Mouse (Mus musculus) neutrophil, adult 5-6 weeks (primary cell): ENCODE measurements at regions not wholly inside any gene's neighbourhood (a gene's known extent, or its start where the extent isn't known, plus 50 kb on each side); places are given as distances from the start of the nearest gene placed in this dataset.

Experiments used
- ATAC-seq: fragments of 151-379, 151-347 bp; 2 replicates; pipeline ENCODE4 v1.8.0; 2017; ENCODE audit warnings: mild to moderate bottlenecking, moderate TSS enrichment; ENCODE audit not compliant: insufficient number of reproducible peaks, poor library complexity, low FRiP score, severe bottlenecking; ENCODE audit errors: extremely low read depth

DNA sequence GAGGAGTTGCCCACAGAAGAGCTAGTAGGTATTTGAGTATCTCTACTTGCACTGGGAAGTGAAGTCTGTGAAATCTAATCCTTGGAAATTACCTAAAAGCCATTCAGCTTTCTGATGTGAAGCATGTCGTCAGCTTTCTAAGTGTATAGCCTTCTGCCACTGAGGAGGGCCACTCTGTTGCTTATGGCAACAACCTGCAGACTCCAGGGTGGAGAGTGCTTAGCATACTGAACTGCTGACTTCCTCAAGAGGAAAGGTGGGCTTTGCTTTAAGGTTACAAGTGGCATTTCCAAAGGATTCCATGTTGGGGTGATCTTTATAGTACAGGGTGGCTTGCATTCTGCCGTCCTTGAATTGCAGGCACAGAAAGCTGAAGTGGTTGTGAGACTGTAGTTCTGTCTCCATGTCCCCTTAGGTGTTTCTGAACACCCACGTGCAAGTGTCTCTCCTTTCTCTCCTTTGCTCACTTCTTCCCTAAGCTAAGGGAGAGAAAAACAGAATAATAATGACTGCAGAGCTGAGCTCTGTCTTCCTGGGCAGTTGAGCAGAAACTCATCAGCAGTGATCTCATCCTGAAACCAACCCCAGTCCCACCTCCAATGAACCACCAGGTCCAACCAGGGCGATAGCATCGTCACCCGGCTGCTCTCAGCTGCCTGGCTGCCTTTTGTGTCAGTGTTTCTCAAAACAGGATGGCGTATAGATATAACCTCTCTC is 292.3 kb upstream of the Nrp1 start:
- ATAC-seq = no peak

DNA sequence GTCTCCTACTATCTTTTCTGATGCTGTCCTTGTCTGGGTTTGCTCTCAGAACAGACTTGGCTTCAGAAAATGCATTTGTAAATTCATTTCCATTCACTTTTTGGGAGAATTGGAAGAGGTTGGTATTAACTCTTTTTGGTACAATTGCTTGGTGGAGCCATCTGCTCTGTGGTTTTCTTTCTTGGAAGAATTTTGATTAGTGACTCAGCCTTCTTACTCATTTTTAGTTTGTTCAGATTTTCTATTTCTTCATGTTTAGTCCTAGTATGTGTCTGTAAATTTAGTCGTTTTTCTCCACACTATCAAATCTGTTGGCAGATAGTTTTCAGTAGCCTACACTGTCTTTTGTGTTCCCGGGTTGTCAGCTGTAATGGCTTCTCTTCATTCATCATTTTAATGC is 288.7 kb upstream of the Nrp1 start:
- no peak for ATAC-seq

DNA sequence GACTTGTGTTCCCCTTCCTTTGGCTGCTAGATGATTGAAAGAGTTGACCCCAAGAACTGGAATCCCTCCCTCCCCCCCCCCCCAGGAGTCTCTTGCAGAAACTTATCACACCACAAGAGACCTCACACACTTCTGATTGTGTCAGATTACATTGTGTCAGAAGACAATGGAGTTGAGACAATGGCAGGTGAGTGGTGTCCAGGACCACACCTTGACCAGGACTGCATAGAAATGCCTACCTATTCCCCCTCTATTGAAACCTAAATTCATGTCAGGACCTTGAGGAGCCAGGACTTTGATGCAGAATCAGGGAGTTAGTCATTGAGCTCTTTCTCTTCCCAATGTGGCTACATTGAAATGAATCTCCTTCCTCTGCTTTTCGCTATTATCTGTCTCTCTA is 282.8 kb upstream of the Nrp1 start:
- ATAC-seq = no peak

DNA sequence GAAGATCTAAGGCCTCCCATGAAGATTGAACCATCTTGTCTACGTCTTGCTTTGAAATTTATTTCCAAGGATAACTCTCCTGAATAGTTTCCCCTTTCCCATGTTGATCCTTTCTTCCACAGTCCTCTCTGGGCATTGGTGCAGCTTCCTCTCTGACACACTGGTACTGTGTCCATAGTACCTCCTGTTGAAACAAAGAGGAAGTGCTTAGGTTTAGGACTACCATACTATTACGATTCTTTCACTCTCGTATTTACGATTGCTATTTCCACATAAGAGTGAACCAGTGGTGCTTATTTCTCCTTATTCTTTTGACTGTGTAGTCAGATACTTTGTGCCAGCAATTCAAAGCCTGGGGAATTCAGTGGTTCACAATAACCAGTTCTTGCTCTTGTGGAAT is 282.2 kb upstream of the Nrp1 start:
- ATAC-seq = no peak

DNA sequence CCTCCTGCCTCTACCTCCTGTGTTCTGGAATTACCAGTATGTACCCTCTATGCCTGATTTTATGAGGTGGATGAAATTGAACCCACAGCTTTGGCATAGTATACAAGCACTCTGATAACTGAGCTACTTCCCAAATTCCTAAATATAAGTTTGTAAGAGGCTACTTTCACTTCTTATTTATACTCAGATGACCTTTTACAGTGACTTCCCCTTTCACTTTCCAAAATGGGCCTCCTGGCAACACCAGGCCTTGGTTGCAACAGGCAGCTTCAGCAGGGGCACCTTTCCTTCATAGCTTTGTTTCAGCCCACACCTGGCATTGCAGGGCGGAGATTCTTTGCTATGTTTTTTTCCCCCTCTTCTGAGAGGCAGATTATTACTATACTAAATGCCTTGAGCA is 279.7 kb upstream of the Nrp1 start:
- peak; percentile 87 for ATAC-seq

DNA sequence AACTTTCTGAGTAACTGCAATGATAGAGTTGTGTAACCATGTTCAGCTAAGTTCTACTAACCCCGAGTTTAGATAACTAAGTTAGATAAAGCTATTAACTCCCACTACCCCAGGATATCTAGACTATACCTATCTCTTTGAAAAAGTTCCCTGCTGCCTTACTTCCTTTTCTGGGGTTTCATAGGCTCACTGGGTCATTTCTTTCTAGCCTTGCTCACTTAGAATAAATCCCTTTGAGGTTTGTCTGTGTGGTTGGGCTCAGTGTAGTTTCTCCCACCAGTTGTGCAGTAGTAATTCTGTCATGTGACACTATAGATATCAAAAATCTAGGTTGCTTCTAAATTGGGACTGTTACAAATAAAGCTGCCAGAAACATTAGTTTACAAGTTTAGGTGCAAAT is 272.6 kb upstream of the Nrp1 start:
- ATAC-seq = no peak

DNA sequence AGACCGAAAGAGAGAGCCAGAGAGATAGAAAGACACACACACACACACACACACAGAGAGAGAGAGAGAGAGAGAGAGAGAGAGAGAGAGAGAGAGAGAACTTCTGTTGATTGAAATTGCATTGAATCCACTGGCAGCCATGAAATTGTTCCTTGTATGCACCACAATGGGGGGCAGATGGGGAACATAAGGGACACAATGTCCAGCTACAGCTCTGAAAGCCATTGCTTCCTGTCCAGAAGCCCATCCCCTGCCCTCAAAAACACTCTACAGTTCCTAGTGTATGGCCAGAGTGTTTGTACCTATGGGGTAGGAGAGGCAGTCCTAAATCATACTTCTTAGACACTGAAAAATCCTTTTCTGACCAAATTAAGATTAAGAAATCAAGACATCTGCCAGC is 270.9 kb upstream of the Nrp1 start:
- ATAC-seq = no peak

DNA sequence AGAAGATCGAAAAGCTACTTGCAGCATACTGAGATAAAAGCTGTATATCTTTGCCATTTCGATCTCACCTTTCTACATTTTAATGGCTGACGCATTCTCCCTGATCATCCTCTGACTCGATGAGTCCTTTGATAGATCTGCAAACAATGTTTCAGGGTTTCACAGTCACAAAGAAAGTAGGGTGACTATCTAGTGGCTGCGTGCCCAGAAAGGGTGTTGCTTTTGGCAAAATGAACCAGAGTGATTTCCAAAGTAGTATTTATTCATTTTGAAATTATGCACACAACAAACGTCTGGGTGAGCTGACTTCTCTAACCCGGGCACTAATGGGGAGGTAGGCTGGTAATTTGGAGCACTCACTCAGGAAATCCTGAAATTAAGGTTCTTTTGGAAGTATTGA is 265.6 kb upstream of the Nrp1 start:
- no peak for ATAC-seq

DNA sequence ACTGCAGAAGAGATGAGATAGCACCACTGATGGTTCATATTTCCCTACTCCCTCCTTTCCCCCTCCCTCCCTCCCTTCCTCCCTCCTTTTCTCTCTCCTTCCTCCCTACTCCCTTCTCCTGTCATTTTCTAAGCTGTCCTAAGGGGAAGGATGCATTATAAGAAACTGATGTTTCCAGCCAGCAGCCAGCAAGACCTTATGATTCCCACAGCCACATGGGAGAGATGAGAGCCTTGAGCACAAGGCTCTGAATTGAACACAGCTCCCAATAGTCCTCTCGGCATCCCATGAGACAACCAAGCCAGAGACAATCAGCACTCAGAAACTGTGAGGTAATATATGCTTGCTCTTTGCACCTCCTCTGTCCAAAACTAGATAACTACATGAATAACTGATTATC is 263.0 kb upstream of the Nrp1 start:
- ATAC-seq = no peak

DNA sequence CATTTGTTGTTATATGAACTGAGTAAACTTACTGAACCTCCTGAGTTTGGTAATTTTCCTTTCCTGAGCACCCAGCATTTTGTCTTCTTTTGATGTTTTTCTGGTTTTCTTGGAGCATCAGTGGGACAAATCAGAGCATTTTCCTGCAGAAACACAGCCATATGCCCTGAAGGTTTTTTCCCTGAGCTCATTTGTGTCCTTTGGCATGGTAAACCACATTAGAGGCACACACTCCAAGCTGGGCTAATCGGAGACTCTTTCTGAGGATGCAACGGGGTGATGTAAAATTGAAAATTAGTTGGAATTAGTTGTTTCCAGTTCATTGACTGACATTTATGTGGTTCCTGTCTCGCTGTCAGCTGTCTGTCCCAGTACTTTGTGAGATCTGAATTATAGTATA is 260.8 kb upstream of the Nrp1 start:
- ATAC-seq = no peak

DNA sequence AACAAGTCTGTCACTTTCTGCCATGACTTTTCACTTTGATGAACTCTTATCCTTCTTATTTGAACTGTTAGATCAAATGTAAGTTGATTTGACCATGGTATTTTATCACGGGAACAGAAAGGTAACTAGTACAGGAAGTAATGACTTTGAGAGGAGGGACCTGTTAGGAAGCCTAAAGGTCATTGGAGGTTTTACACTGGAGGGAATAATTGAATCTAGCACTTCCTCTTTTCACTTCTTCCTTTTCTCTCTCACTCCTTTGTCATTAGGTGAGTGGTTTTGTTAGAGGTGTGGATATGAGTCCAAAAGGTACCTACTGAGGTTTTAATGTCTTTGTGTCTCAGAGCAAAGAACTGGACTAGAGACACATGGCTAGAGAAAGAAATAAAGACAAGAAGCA is 255.0 kb upstream of the Nrp1 start:
- peak; percentile 76 for ATAC-seq

DNA sequence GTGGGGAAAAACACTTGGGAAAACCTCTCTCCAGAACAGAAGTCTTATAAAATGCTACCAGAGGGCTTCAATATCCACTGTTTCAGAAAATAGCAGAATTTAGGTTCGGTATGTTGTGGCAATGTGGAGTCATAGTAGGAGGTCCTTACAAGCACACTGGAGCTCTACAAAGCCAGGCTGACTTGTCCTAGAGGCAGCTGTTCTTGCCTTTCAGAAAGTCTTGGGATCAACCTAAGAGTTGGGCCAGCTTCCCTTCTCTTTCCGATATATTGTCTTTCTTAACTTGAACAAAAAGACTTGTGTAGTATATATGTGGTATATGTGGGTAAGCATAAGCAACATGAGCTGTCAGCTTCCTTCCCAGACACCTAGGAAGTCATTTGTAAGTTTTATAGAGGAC is 251.8 kb upstream of the Nrp1 start:
- no peak for ATAC-seq

DNA sequence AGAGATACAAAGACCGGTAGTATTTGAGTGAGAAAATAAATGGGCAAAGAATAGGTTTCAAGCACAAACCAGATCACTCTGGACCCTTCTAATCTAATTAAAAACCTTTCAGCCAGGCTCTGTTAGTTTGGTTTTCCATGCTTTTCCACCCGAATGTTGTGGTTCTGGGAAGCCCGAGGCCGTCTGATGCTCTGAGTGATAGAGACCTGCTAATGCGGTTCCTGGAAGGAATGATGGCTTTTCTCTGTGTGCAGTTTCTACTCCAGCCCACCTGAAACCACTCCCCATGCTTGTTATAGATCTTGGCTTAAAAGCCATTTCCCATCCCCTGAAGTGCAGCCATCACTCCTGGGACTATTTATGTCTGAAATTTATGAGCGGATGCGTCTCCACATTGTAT is 251.4 kb upstream of the Nrp1 start:
- no peak for ATAC-seq

DNA sequence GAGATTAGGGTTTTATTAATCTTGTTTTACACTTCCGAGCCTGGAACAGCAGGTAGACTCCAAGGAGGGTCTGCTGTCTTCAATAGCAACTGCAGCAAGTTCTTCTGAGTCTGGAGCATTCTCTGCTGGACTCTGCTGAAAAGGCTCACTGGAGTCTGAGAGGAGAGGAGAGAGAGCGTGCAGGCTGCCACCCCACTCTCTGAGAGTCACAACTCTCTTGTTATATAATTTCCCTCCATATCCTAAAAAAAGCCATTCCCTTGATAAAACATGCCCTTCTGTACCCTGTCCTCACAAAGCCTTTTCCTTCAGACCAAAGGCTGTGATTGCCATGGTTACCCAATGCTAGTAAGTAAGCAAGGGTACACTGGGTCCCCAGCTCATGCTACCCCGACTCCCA is 249.4 kb upstream of the Nrp1 start:
- no peak for ATAC-seq

DNA sequence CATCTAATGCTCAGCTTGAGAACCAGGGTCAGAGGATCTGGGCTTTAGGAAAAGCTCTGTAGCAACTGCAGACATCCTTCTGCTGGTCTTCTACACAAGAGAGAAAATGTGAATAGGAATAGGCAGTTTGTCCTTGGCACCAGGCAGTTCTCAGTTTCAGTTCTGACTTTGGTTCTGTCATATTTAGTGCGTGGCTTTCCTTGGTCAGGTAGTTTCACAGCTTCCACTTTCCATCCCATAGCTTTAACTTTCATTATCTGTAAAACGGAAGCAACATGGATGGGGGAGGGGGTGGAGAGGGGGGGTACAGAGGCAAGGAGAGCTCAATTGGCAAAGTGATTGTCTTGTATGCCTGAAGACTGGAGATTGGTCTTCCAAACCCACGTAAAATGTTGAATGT is 247.3 kb upstream of the Nrp1 start:
- peak; percentile 58; the same call in 1 of the 2 replicates for ATAC-seq

DNA sequence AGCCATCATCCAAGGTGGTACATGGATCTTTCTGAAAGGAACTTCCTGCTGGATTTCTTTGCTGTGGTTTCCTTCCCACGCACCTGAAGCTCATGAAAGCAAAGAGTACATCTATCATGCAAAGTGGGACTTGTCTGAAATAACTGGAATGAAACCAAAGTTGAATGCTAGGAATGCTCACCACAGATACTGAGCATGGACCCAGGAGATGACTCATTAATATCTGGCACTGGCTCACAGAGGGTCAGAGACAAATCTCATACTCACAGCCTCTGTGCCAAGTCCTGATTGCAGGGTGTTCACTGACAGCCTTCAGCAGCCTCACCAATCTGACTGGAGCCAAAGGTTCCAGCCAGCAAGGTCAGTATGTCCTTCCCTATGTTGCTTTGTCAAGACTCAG is 245.3 kb upstream of the Nrp1 start:
- no peak for ATAC-seq

DNA sequence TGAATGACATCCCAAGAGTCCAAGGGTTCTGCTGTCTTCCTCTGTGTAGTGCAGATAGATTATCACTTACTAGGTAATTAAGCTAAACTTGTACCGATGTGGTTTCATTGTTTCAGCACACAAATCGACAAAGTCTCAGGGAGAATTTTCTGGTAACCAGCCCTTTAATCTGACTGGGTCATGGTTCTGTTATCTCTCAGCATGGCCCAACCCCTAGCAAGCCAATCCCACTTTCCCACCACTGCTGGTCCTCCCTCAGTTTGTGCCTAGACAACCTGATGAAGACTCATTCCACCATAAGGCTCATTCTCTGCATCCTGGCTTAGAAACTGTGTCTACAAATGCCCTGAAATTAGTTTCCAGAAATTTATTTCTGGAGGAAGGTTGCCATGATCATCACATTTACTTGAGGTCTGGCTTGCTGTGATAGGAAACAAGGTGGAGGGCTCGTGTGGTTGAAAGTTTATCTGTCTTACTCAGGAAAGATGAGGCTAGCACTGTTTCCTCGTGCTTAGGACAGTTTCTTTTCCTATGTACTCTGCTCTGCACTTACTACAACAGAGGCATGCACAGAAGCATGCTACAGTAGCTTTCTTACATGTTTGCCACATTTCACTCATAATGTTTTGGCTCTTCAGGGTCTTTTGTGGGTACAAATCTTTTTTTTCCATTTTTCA is 217.0 kb upstream of the Nrp1 start:
- ATAC-seq = no peak

DNA sequence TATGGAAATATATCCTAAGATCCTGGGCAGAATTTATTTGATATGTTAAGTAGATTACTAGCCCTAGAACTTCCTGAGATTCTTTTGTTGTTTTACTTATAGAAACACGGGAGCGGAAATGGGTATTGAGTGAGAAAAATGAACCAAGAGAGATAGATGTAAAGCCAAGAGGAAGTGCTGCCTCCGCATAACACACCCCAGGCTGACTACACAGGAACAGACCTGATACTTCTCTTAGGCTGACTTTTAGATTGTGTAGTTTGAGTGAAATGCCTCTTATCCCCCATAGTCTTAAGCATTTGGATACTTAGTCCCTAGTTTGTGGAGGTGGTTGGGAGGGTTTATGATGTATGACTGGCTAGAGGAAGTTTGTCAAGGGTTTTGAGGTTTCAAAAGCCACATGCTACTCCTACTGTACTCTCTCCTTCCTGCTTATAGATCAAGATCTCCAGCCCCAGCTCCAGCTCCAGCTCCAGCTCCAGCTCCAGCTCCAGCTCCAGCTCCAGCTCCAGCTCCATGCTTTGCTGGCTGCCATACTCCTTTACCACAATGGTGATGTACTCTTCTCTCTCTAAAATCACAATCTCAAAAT is 210.0 kb upstream of the Nrp1 start:
- ATAC-seq = peak; percentile 44; the same call in 1 of the 2 replicates

DNA sequence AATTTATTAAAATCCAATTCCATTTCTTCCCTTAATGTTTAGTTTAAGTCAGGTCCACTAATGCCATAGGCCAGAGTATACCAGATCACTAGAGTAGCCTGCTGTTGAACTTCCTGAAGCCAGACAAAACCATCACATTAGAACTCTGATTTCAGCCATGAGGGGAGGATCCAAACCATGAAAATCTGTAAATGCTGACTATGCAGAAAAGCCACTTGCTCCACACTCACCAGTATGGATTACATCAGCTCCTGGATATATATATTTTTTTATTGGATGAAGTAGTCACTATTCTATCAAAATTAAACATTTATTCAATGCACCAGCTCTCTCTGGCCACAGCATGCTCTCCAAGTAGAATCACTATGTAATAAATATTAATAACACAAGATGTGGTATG is 202.8 kb upstream of the Nrp1 start:
- ATAC-seq = no peak

DNA sequence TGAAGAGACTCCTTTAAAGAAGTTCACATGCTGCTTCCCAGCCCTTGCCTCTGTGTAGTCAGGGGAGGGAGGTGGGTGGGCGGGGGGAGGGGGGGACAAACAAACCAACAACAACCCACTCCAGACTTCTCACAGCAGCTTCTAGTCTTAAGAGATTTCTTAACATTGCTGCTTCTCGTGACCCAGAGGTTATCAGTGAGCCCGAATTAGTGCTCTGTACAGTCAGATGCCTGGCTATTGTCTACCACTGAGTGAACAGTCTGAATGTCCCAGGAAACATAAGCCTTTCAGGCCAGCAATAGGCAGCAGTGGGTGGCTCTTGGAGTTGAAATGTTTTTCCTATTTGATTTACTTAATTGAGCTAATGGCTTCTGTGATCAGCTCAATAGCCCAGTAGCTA is 202.2 kb upstream of the Nrp1 start:
- no peak for ATAC-seq

DNA sequence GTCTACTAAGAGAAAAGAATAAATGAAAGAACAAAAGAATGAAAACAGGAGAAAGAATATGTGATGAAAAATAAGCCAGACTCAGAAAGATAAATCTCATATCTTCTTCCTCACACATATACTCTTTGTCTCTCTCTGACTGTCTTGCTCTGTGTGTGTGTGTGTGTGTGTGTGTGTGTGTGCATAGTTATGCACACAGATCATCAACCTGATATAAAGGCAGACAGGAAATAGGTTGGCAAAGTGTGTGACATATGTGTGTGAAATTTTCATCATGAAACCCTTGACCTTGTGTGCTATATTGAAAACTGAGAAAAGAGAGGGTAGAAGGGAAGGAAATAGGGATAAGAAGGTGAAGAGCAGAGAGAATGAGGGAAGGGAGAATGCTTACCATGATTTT is 195.5 kb upstream of the Nrp1 start:
- no peak for ATAC-seq
